ENCODE assay signal across 9 mouse cellular contexts in the genomic region with DNA sequence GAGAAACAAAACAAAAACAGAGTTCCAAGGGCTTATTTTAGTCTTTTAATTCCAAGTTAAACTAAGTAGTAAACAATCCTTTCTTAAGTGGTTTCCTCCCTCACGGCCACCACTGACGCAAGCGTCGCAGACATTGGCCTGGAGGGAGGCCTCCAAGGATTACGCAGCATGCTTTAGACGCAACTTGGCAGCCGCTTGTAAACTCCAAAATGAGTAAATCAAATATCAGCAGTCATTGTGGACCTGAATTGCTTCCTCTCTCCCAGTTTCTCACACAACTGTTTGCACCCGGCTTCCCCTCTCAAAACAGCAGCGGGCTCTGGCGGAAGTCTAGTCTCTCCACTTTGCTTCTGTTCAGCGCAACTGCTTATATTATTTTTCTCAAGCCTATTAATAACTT.
DNase-seq lines count a peak whose midpoint lies in the region; ATAC-seq and TF ChIP-seq lines count a peak whose summit lies in the region.
"Had no signal": no experiment of that assay in that cellular context is flagged by ENCODE, and none has a peak within 500 bp of the region (broad histone marks: within the 10 kb centered on the region; RNA-seq: fewer than 3 reads in every experiment).

No protein-coding gene starts in this region.

- no peaks in the 10 kb centered on the region for H3K9me3 ChIP-seq in heart, embryonic 13.5 days
- H3K9me3 ChIP-seq in limb, embryonic 14.5 days (ENCODE audit: control insufficient read depth, low read length) = no peaks in the 10 kb centered on the region
- H3K9me3 ChIP-seq in stomach, embryonic 16.5 days (replicated peaks; ENCODE audit: control insufficient read depth, low read length) = no peaks in the 10 kb centered on the region
- H3K9me3 ChIP-seq in midbrain, embryonic 13.5 days = no peaks in the 10 kb centered on the region

- ATAC-seq in heart, embryonic 13.5 days (ENCODE audit: extremely low read depth, insufficient number of reproducible peaks, low FRiP score, low TSS enrichment) = no peak
- no peak for ATAC-seq in limb, embryonic 14.5 days (ENCODE audit: low FRiP score, low read depth)
- peak; percentile 61 for ATAC-seq in stomach, embryonic 16.5 days (ENCODE audit: insufficient read depth, low FRiP score)
- no peak for ATAC-seq in midbrain, embryonic 13.5 days
- ATAC-seq: Patski had no signal

- H3K27ac ChIP-seq in heart, embryonic 13.5 days (replicated peaks) = peak overlapping the region; percentile 80
- H3K27ac ChIP-seq in limb, embryonic 14.5 days (replicated peaks; ENCODE audit: low read depth, low read length) = no peak overlapping the region
- peak overlapping the region; percentile 88 for H3K27ac ChIP-seq in stomach, embryonic 16.5 days (ENCODE audit: low read length)
- no peak overlapping the region for H3K27ac ChIP-seq in midbrain, embryonic 13.5 days

- no peaks in the 10 kb centered on the region for H3K27me3 ChIP-seq in heart, embryonic 13.5 days (replicated peaks)
- no peaks in the 10 kb centered on the region for H3K27me3 ChIP-seq in limb, embryonic 14.5 days (ENCODE audit: control insufficient read depth, insufficient read depth, low read length)
- no peaks in the 10 kb centered on the region for H3K27me3 ChIP-seq in stomach, embryonic 16.5 days (ENCODE audit: control insufficient read depth, insufficient read depth, low read length)
- H3K27me3 ChIP-seq in midbrain, embryonic 13.5 days = no peaks in the 10 kb centered on the region

- peaks cover 13% of the 10 kb centered on the region for H3K4me1 ChIP-seq in heart, embryonic 13.5 days
- H3K4me1 ChIP-seq in limb, embryonic 14.5 days (ENCODE audit: control insufficient read depth, insufficient read depth, low read length) = no peaks in the 10 kb centered on the region
- H3K4me1 ChIP-seq in stomach, embryonic 16.5 days (ENCODE audit: control insufficient read depth, insufficient read depth, low read length) = peaks cover 7% of the 10 kb centered on the region; the same call in 1 of the 2 replicates
- peaks cover 3% of the 10 kb centered on the region; the same call in 1 of the 2 replicates for H3K4me1 ChIP-seq in midbrain, embryonic 13.5 days (replicated peaks)

- no peak overlapping the region for H3K4me3 ChIP-seq in heart, embryonic 13.5 days
- H3K4me3 ChIP-seq in limb, embryonic 14.5 days (replicated peaks; ENCODE audit: low read length) = no peak overlapping the region
- H3K4me3 ChIP-seq in stomach, embryonic 16.5 days (replicated peaks; ENCODE audit: low read length) = no peak overlapping the region
- no peak overlapping the region for H3K4me3 ChIP-seq in midbrain, embryonic 13.5 days (replicated peaks)

- no peak for TF ChIP-seq POLR2A in limb, embryonic 14.5 days (IDR thresholded peaks at IDR 0.05; ENCODE audit: borderline replicate concordance, extremely low read depth, insufficient read depth, insufficient read length)

- no peak overlapping the region for H3K9ac ChIP-seq in heart, embryonic 13.5 days
- H3K9ac ChIP-seq in limb, embryonic 14.5 days (ENCODE audit: low read depth, low read length, severe bottlenecking) = no peak overlapping the region
- H3K9ac ChIP-seq in stomach, embryonic 16.5 days (ENCODE audit: low read length) = no peak overlapping the region
- H3K9ac ChIP-seq in midbrain, embryonic 13.5 days (replicated peaks) = no peak overlapping the region

- H3K4me2 ChIP-seq in heart, embryonic 13.5 days = peak overlapping the region; percentile 58; the same call in 1 of the 2 replicates
- 0 out of 2 replicates have a peak overlapping the region, but pooled peaks have one; percentile 6 for H3K4me2 ChIP-seq in limb, embryonic 14.5 days (replicated peaks; ENCODE audit: low read depth, low read length, severe bottlenecking)
- peak overlapping the region; percentile 12; the same call in 1 of the 2 replicates for H3K4me2 ChIP-seq in stomach, embryonic 16.5 days (ENCODE audit: low read depth, low read length)
- H3K4me2 ChIP-seq in midbrain, embryonic 13.5 days (replicated peaks) = no peak overlapping the region

- DNase-seq in spleen, postnatal 36 days (ENCODE audit: low spot score in 2 of 2) = peak; percentile 4 to 22
- no peak for DNase-seq in spleen, adult 12 weeks (ENCODE audit: low spot score)
- peak; percentile 17 for DNase-seq in limb, embryonic 14.5 days (ENCODE audit: low spot score)
- DNase-seq in c-Kit-positive CD71-positive TER-119-positive erythroid progenitor cells, embryonic 14.5 days (ENCODE audit: low spot score) = no peak
- no peak for DNase-seq in urinary bladder, postnatal 10 days (ENCODE audit: low spot score)

- no peaks in the 10 kb centered on the region for H3K36me3 ChIP-seq in heart, embryonic 13.5 days
- no peaks in the 10 kb centered on the region for H3K36me3 ChIP-seq in limb, embryonic 14.5 days (ENCODE audit: control insufficient read depth, insufficient read depth, low read length)
- H3K36me3 ChIP-seq in stomach, embryonic 16.5 days (ENCODE audit: control insufficient read depth, insufficient read depth, low read length) = no peaks in the 10 kb centered on the region
- no peaks in the 10 kb centered on the region for H3K36me3 ChIP-seq in midbrain, embryonic 13.5 days

- WGBS in heart, embryonic 13.5 days = 69% methylated on average over 11 of the region's 11 CpGs
- 50% methylated on average over 11 of the region's 11 CpGs for WGBS in limb, embryonic 14.5 days
- WGBS in stomach, embryonic 16.5 days = 47% methylated on average over 11 of the region's 11 CpGs
- 69% methylated on average over 11 of the region's 11 CpGs for WGBS in midbrain, embryonic 13.5 days

Comparison
In these comparisons a context has a peak if more than half of its experiments do, and no peak if none do; other contexts are left out.
1. DNase-seq: peak in spleen, postnatal 36 days (2 of 2) and limb, embryonic 14.5 days (single experiment); none in spleen, adult 12 weeks (single experiment), c-Kit-positive CD71-positive TER-119-positive erythroid progenitor cells, embryonic 14.5 days (single experiment) and urinary bladder, postnatal 10 days (single experiment).
2. H3K27ac ChIP-seq: peak in heart, embryonic 13.5 days (single experiment) and stomach, embryonic 16.5 days (single experiment); none in limb, embryonic 14.5 days (single experiment) and midbrain, embryonic 13.5 days (single experiment).